Mouse (Mus musculus) forebrain, embryonic 12.5 days (tissue): ENCODE results near the gene Zfp639. TPM values are rescaled to one million over a fixed set of nuclear protein-coding genes. Genes with fewer than 3 reads are reported as not detected.

Experiments
- ATAC-seq: fragments of 200-750 bp; cut with Nextera tagmentation; 2 replicates; pipeline ENCODE4 v1.8.0; 2017; ENCODE audit warnings: moderate TSS enrichment; ENCODE audit not compliant: low FRiP score
- H3K27ac ChIP-seq: fragments of 300-500 bp; sonication (generic); 2 replicates; pipeline ENCODE4 v1.5.1; 2016; ENCODE audit warnings: mild to moderate bottlenecking
- H3K27me3 ChIP-seq: fragments of 300-500 bp; sonication (generic); 2 replicates; pipeline ENCODE4 v1.6.1; 2016; ENCODE audit warnings: mild to moderate bottlenecking
- H3K36me3 ChIP-seq: fragments of 300-500 bp; sonication (generic); replicated peaks from 2 replicates; pipeline ENCODE4 v1.6.1; 2016; ENCODE audit warnings: mild to moderate bottlenecking
- H3K4me1 ChIP-seq: fragments of 300-500 bp; sonication (generic); 2 replicates; pipeline ENCODE4 v1.6.1; 2016
- H3K4me2 ChIP-seq: fragments of 300-500 bp; sonication (generic); 2 replicates; pipeline ENCODE4 v1.6.1; 2016; ENCODE audit warnings: mild to moderate bottlenecking, moderate library complexity
- H3K4me3 ChIP-seq: fragments of 300-500 bp; sonication (generic); replicated peaks from 2 replicates; pipeline ENCODE4 v1.5.1; 2016; ENCODE audit warnings: mild to moderate bottlenecking
- H3K9ac ChIP-seq: fragments of 300-500 bp; sonication (generic); 2 replicates; pipeline ENCODE4 v1.6.1; 2016; ENCODE audit warnings: mild to moderate bottlenecking
- H3K9me3 ChIP-seq: fragments of 300-500 bp; sonication (generic); 2 replicates; pipeline ENCODE4 v1.6.1; 2016
- WGBS: fragments of 180-500 bp; shearing (Covaris S2); methylation state at CpG from one replicate; pipeline ENCODE4 v1.1.7; 2016; 5-methylcytosine and 5-hydroxymethylcytosine counted together
- polyA plus RNA-seq: library from polyadenylated mRNA; unstranded; fragments of >200 nt; fragmentation: Nextera tagmentation; extraction: Ambion mirVana; gene quantifications from 2 replicates; pipeline ENCODE4 v1.2.1, GENCODE M21; 2016

Gene Zfp639
- polyA plus RNA-seq, 1 experiment from 2014 or later, result 46.5 TPM

DNA sequence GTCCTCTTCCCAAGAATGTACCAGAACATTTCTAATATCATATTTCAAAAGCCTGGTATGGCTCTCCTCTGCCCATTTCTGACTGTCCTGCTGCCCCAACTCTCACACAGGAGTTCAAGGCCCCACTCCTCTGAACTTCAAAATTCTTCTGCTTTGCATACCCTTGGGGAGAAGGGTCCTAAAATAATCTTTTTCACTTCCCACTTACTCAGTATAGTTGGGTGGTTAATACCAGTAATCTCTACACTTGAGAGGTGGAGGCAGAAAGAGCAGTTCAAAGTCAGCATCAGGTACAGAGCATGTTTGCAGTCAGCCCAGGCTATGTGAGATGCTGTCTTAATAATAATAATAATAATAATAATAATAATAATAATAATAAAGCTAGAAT is 19.1 kb upstream of the Zfp639 start:
- Histone ChIP-seq H3K27ac (no peak overlapping the region), H3K4me2 (no peak overlapping the region), H3K36me3 (no peaks in the 10 kb centered on the region), H3K9ac (no peak overlapping the region), H3K4me3 (no peak overlapping the region), H3K4me1 (peaks cover 10% of the 10 kb centered on the region), H3K9me3 (no peaks in the 10 kb centered on the region), H3K27me3 (no peaks in the 10 kb centered on the region)
- no peak for ATAC-seq

- Histone ChIP-seq H3K27ac (no peak within 1 kb of the TSS), H3K4me2 (no peak within 1 kb of the TSS), H3K36me3 (no peaks in the 10 kb centered on the region), H3K9me3 (no peaks in the 10 kb centered on the region), H3K4me3 (no peak within 1 kb of the TSS), H3K27me3 (no peaks in the 10 kb centered on the region), H3K4me1 (peaks cover 18% of the 10 kb centered on the region), H3K9ac (no peak within 1 kb of the TSS)
- WGBS, result 81% methylated on average over 11 of the region's 11 CpGs
- no peak for ATAC-seq
These were observed 17.7 kb upstream of the Zfp639 start, which contains the start of gene Kcnmb3 for GRCm38 (mm10) chr3:32492097-32493090. TSS of gene Kcnmb3 (minus strand) at chr3:32492231.

DNA sequence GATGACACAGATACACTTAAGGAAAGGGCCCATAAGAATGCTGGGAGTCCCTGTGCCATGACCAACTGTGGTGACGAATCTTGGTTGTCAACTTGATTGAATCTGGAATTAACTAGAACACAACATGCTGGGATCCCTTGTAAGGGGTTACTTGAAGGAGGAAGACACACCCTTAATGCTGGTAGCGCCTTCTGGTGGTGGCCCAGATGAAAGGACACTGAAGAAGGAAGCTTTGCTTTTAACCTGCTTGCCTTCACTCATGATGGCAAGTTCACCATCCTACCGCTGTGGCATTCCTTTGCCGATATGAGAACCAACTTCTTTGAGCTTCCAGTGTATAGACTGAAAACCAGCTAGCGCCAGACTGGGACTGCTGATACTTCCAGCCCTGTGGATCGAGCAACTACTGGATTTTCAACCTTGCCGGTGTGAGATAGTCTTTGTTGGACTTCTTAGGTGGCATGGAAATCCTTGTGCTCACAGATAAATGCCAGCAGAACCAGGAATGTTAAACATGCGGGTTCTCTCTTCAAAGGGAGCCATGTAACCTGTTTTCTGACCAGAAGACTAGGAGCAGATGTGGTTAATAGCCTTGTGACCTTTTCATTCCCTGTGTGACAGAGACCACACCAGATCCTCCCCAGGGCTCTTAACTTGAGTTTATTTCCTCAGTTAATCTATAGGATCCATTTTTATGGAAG is 15.5 kb upstream of the Zfp639 start:
- Histone ChIP-seq H3K9me3 (no peaks in the 10 kb centered on the region), H3K9ac (no peak overlapping the region), H3K4me3 (no peak overlapping the region), H3K36me3 (no peaks in the 10 kb centered on the region), H3K27me3 (no peaks in the 10 kb centered on the region), H3K4me1 (peaks cover 18% of the 10 kb centered on the region), H3K4me2 (no peak overlapping the region), H3K27ac (no peak overlapping the region)
- 89% methylated on average over 8 of the region's 8 CpGs for WGBS
- no peak for ATAC-seq

DNA sequence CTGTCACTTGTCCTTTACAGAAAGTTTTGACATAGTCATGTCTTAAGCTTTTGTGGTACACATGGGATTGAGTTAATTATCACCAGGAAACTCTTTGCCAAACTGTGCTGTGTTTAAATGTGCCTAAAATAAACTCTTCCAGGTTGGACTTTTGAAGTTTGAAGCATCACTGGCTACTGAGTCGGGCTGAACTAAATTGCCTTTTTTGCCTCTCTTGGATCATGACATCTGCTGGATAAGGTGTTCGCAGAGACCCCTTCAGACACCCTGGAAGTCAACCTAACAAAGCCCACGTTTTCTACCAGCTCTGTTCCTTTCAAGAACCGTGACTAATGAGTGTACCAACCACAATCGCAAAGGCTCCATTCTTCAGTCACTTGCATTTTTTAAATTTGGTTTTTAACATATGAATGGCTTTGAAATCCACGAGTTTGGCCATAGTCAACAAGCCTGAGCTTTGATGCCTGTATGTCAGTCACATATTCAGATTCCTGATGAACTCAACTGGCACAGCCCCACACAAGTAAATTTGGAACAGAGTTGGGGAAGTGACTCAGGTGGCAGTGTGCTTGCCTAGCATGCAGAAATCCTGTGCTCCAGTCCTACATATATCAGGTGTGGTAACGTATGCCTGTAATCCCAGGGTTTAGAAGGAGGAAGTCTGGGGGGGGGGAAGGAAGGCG is 14.8 kb upstream of the Zfp639 start:
- Histone ChIP-seq H3K4me3 (no peak overlapping the region), H3K27ac (no peak overlapping the region)

DNA sequence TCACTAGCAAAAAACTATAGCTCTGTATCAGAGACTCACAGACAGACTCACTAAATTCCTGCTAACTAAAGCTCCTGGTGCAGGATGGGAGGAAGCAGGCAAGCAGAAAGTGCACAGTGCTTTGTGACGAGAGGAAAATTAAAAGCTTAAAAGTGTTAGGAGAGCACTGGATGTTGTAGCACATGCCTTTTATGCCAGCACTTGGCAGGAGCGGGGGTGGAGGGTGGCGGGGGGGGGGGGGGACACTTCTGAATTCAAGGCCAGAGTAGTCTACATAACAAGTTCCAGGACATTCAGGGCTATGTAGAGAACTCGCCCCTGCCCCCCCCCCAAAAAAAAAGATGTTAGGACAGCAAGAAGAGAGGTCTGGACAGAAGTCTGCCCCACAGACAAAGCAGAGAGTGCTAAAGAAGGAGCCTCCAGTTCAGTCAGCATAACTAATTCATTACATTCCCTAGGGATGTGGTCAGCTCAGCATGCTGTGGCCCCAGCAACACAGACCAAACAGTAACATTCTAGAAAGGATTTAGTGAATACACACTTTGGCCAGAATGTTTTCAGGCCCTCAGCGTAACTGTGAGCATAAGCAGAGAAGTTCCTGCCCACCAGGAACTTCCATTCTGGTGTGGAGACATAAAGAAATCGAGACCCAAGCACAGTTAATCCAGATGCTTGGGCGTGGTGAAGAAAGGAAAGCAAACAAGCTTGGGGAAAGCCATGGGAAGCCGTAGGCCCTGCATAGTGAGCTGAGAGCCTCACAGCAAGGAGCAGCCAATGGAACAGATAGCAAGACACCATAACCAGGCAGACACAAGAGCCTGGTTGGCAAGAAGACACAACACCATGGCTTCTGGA is 14.0 kb upstream of the Zfp639 start:
- no peak for ATAC-seq
- H3K27ac ChIP-seq, result no peak overlapping the region

More for the DNA sequence above, 14.8 kb upstream of the Zfp639 start:
- Histone ChIP-seq H3K36me3 (no peaks in the 10 kb centered on the region), H3K27me3 (no peaks in the 10 kb centered on the region), H3K4me1 (peaks cover 18% of the 10 kb centered on the region), H3K9me3 (no peaks in the 10 kb centered on the region), H3K9ac (no peak overlapping the region), H3K4me2 (no peak overlapping the region)
- 45% methylated on average over 8 of the region's 8 CpGs for WGBS
- no peak for ATAC-seq

GRCm38 (mm10) chr3:32496711-32497070 is 13.4 kb upstream of the Zfp639 start:
- no peak overlapping the region for H3K9ac ChIP-seq
- no peak overlapping the region for H3K27ac ChIP-seq
- no peak overlapping the region for H3K4me2 ChIP-seq
- H3K4me1 ChIP-seq, result peaks cover 18% of the 10 kb centered on the region
- ATAC-seq, result no peak
- no peak overlapping the region for H3K4me3 ChIP-seq
- no peaks in the 10 kb centered on the region for H3K27me3 ChIP-seq
- no peaks in the 10 kb centered on the region for H3K9me3 ChIP-seq
- H3K36me3 ChIP-seq, result no peaks in the 10 kb centered on the region
- WGBS, result 96% methylated on average over 1 of the region's 1 CpGs

More for the DNA sequence above, 14.0 kb upstream of the Zfp639 start:
- 42% methylated on average over 8 of the region's 8 CpGs for WGBS
- Histone ChIP-seq H3K9me3 (no peaks in the 10 kb centered on the region), H3K4me1 (peaks cover 18% of the 10 kb centered on the region), H3K27me3 (no peaks in the 10 kb centered on the region), H3K36me3 (no peaks in the 10 kb centered on the region), H3K9ac (no peak overlapping the region), H3K4me3 (no peak overlapping the region), H3K4me2 (no peak overlapping the region)

DNA sequence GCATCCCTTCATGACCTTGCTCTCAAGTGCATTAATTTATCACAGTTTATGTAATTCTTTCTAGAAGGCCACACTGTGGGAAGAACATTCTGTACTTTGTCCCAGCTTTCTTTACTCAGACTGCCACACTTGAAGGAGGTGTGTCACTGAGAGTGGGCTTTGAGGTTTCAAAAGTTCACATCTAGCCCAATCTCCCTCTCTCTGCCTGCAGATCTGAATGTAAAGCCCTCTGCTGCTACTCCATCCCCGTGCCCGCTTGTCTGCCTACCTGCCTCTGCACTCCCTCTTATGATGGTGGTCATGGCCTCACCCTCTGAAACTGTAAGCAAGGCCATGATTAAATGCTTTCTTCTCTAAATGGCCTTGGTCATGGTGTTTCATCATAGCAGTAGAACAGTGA is 9.7 kb upstream of the Zfp639 start:
- H3K9ac ChIP-seq, result no peak overlapping the region
- no peaks in the 10 kb centered on the region for H3K36me3 ChIP-seq
- H3K4me1 ChIP-seq, result peaks cover 13% of the 10 kb centered on the region
- H3K27me3 ChIP-seq, result no peaks in the 10 kb centered on the region
- H3K4me2 ChIP-seq, result no peak overlapping the region
- H3K9me3 ChIP-seq, result no peaks in the 10 kb centered on the region
- H3K27ac ChIP-seq, result no peak overlapping the region
- WGBS, result 95% methylated on average over 2 of the region's 2 CpGs
- H3K4me3 ChIP-seq, result no peak overlapping the region
- ATAC-seq, result no peak

GRCm38 (mm10) chr3:32505841-32506240 is 4.2 kb upstream of the Zfp639 start:
- no peak for ATAC-seq
- 68% methylated on average over 3 of the region's 3 CpGs for WGBS

DNA sequence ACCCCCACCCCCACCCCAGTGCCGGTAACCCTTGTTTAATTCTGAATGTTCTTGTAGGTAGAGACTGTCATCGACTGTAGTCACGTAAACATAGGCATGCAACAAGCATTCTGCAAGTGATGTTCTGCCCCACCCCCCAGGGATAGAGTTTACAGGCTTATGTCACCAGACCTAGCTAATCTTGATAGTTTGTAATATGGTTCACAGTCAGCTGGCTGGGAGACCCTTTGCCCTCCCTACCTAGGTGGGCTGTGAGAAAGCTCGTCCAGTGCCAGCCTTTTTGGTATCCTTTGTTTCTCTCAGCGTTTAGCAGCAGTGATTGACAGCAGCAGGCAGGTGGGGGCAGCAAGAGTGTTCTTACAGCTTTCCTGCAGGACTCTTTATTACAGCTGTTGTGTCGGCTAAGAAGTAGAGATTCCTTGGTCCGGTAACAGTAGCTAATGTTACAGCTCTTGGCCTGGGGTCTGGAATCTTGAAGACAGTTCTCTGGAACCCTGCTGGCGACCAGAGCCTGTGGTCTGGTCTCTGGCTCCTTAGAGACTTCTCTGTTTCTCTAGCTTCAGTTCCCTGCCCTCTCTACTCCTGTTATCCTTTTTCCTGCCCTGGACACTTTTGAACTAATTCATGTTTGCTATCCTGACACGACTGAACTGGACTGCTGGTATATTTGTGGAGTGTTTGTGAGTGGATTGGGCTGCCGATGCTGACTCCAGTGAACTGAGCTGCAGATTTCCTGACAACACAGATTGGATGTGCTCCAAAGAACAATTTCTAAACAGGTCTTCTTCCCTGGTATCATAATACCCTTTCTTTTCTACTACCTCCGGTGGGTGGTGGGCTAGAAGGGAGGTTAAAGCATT is 3.5 kb upstream of the Zfp639 start:
- Histone ChIP-seq H3K9me3 (no peaks in the 10 kb centered on the region), H3K4me2 (no peak overlapping the region), H3K36me3 (no peaks in the 10 kb centered on the region), H3K4me3 (no peak overlapping the region), H3K4me1 (peaks cover 23% of the 10 kb centered on the region), H3K27ac (no peak overlapping the region), H3K9ac (no peak overlapping the region), H3K27me3 (no peaks in the 10 kb centered on the region)
- ATAC-seq, result no peak
- 59% methylated on average over 11 of the region's 11 CpGs for WGBS

More at GRCm38 (mm10) chr3:32505841-32506240, 4.2 kb upstream of the Zfp639 start:
- H3K4me3 ChIP-seq, result no peak overlapping the region
- no peaks in the 10 kb centered on the region for H3K36me3 ChIP-seq
- no peak overlapping the region for H3K9ac ChIP-seq
- no peaks in the 10 kb centered on the region for H3K9me3 ChIP-seq
- H3K4me1 ChIP-seq, result peaks cover 18% of the 10 kb centered on the region
- no peak overlapping the region for H3K4me2 ChIP-seq
- no peaks in the 10 kb centered on the region for H3K27me3 ChIP-seq
- H3K27ac ChIP-seq, result no peak overlapping the region

DNA sequence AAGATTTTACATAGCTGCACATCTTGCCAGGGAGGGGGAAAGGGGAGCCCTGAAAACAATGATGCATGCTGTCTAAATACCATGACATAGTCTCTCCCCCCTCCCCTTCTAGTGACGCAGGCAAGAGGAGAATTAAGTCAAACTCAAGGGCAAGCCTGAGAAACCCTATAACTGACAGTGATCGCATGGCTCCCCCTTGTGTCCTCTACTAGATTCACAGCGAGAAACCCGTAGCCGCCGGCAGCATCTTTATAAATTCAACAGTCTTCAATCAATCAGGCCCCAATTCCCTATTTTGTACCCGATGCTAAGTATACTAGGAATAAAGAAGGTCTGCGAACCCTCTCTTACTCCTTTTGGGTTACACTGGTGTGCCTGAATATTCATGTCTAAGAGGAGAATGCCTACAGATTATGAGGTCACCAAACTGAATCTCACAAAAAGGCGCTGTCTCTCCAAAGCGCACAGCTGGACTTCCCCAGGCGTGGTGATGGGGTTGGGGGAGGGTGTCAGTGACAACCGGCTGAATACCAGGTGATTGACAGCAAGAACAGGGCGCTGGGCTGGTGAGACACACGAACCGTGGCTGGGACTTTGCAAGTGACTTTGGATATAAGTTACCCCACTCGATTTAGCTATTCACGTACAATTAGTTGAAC is 1.3 kb upstream of the Zfp639 start:
- no peak overlapping the region for H3K9ac ChIP-seq
- H3K27ac ChIP-seq, result no peak overlapping the region
- H3K27me3 ChIP-seq, result no peaks in the 10 kb centered on the region
- H3K4me2 ChIP-seq, result peak overlapping the region; percentile 70
- under 1% methylated on average over 17 of the region's 17 CpGs for WGBS
- no peaks in the 10 kb centered on the region for H3K9me3 ChIP-seq
- peak overlapping the region; percentile 17 for H3K4me3 ChIP-seq
- 0 out of 2 replicates have a peak, but pooled peaks have one; percentile 18 for ATAC-seq
- H3K4me1 ChIP-seq, result peaks cover 33% of the 10 kb centered on the region
- H3K36me3 ChIP-seq, result peaks cover 4% of the 10 kb centered on the region; the same call in 1 of the 2 replicates
